Mouse (Mus musculus) forebrain, embryonic 12.5 days (tissue): ENCODE data around the gene Fasl. TPM values are rescaled to one million over a fixed set of nuclear protein-coding genes. Genes with fewer than 3 reads are reported as not detected.

ENCODE experiments used
- polyA plus RNA-seq: library from polyadenylated mRNA; unstranded; fragments of >200 nt; fragmentation: Nextera tagmentation; extraction: Ambion mirVana; gene quantifications from 2 replicates; pipeline ENCODE4 v1.2.1, GENCODE M21; 2016

Fasl gene
- polyA plus RNA-seq, 1 experiment from 2014 or later, result not detected

Other genes starting within 250 kb of the Fasl start
- gene Suco, start 88.2 kb upstream of the Fasl start, polyA plus RNA-seq, result 29.2 and 32.3 TPM in 2 replicates
- 29.1 and 29.4 TPM in 2 replicates for gene Pigc, start 180.7 kb upstream of the Fasl start, polyA plus RNA-seq
- not detected in 2 replicates for gene 4930558K02Rik, start 191.1 kb upstream of the Fasl start, polyA plus RNA-seq